Mouse (Mus musculus) limb, embryonic 10.5 days (tissue): ENCODE measurements at regions not wholly inside any gene's neighbourhood (a gene's known extent, or its start where the extent isn't known, plus 50 kb on each side); places are given as distances from the start of the nearest gene placed in this dataset.

ENCODE experiments used
- DNase-seq: peaks from one replicate; pipeline ENCODE4 v3.0.0-alpha.2; 2017; ENCODE audit warnings: low spot score
- H3K27ac ChIP-seq: fragments of 300-500 bp; sonication (generic); 2 replicates; pipeline ENCODE4 v1.5.1; 2016; ENCODE audit warnings: mild to moderate bottlenecking
- H3K27me3 ChIP-seq: fragments of 300-500 bp; sonication (generic); 2 replicates; pipeline ENCODE4 v1.6.1; 2016; ENCODE audit warnings: low read depth, mild to moderate bottlenecking; ENCODE audit not compliant: poor library complexity, severe bottlenecking
- H3K36me3 ChIP-seq: fragments of 300-500 bp; sonication (generic); 2 replicates; pipeline ENCODE4 v1.6.1; 2016; ENCODE audit warnings: mild to moderate bottlenecking, moderate library complexity
- H3K4me1 ChIP-seq: fragments of 300-500 bp; sonication (generic); 2 replicates; pipeline ENCODE4 v1.6.1; 2016
- H3K4me3 ChIP-seq: fragments of 300-500 bp; sonication (generic); 2 replicates; pipeline ENCODE4 v1.5.1; 2016; ENCODE audit warnings: mild to moderate bottlenecking, moderate library complexity
- H3K9me3 ChIP-seq: fragments of 300-500 bp; sonication (generic); replicated peaks from 2 replicates; pipeline ENCODE4 v1.6.1; 2016; ENCODE audit warnings: mild to moderate bottlenecking
- WGBS: fragments of 180-500 bp; shearing (Covaris S2); methylation state at CpG from one replicate; pipeline ENCODE4 v1.1.7; 2016; 5-methylcytosine and 5-hydroxymethylcytosine counted together

DNA sequence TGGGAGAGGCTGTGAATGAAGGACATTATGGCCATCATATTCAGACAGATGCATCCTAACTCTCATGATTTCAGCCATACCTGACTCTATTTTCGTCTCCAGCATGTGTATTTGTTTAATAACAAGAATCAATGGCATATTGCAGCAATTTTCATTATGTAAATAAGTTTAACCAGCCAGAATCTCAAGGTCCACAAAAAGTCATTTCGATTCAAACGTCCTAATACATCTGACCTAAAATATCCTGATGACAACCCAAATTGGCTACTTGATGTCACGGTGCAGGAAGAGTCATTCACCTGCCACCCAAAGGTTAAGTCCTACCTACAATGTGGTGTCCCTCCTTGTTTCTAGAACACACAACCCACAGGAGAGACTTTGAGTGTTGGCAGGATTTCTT lies 60.6 kb upstream of the Onecut1 start:
- Histone ChIP-seq H3K36me3 (no peaks in the 10 kb centered on the region), H3K27ac (no peak overlapping the region), H3K27me3 (no peaks in the 10 kb centered on the region), H3K9me3 (no peaks in the 10 kb centered on the region), H3K4me1 (no peaks in the 10 kb centered on the region), H3K4me3 (no peak overlapping the region)
- DNase-seq, result no peak
- WGBS, result 86% methylated on average over 4 of the region's 4 CpGs

DNA sequence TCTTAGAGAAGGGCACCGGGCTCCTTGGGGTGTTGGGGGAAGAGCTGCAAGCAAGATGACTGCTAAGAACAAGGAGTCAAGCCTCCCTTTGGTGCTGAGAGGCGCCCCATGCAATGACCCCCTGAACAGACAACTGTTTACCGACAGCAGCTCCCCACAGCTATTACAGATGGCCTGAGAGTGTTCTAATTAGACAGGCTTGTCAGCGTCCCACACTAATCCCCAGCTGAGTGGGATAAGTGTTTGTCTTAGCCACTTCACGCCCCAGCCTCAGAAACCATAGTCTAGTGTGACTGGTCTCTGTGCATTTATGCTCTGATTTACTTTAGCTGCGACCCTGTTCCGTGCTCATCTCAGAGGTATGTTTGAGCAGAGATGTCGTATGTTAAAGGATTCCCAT lies 50.3 kb upstream of the Onecut1 start:
- H3K36me3 ChIP-seq, result no peaks in the 10 kb centered on the region
- H3K27me3 ChIP-seq, result 0 out of 2 replicates have a peak, but pooled peaks cover 3% of the 10 kb centered on the region
- no peak for DNase-seq
- no peak overlapping the region for H3K4me3 ChIP-seq
- no peaks in the 10 kb centered on the region for H3K9me3 ChIP-seq
- no peaks in the 10 kb centered on the region for H3K4me1 ChIP-seq
- 39% methylated on average over 8 of the region's 8 CpGs for WGBS
- H3K27ac ChIP-seq, result no peak overlapping the region
